Mouse (Mus musculus) forebrain, embryonic 16.5 days (tissue): ENCODE results near the gene Ascl5. TPM values are rescaled to one million over a fixed set of nuclear protein-coding genes. Genes with fewer than 3 reads are reported as not detected.

Experiments used
- ATAC-seq: fragments of 200-750 bp; cut with Nextera tagmentation; 2 replicates; pipeline ENCODE4 v1.8.0; 2017; ENCODE audit warnings: mild to moderate bottlenecking, moderate library complexity
- H3K27ac ChIP-seq: fragments of 300-500 bp; sonication (generic); 2 replicates; pipeline ENCODE4 v1.5.1; 2014; ENCODE audit warnings: low read length, control low read depth
- H3K27me3 ChIP-seq: fragments of 300-500 bp; sonication (generic); replicated peaks from 2 replicates; pipeline ENCODE4 v1.6.1; 2014; ENCODE audit warnings: low read length; ENCODE audit not compliant: control insufficient read depth, insufficient read depth
- H3K36me3 ChIP-seq: fragments of 300-500 bp; sonication (generic); 2 replicates; pipeline ENCODE4 v1.6.1; 2014; ENCODE audit not compliant: control insufficient read depth, insufficient read depth
- H3K4me1 ChIP-seq: fragments of 300-500 bp; sonication (generic); replicated peaks from 2 replicates; pipeline ENCODE4 v1.6.1; 2014; ENCODE audit warnings: low read length; ENCODE audit not compliant: control insufficient read depth, insufficient read depth
- H3K4me2 ChIP-seq: fragments of 300-500 bp; sonication (generic); 2 replicates; pipeline ENCODE4 v1.6.1; 2014; ENCODE audit warnings: mild to moderate bottlenecking, low read length, control low read depth
- H3K4me3 ChIP-seq: fragments of 300-500 bp; sonication (generic); replicated peaks from 2 replicates; pipeline ENCODE4 v1.5.1; 2014; ENCODE audit warnings: mild to moderate bottlenecking, low read length, control low read depth
- H3K9ac ChIP-seq: fragments of 300-500 bp; sonication (generic); replicated peaks from 2 replicates; pipeline ENCODE4 v1.6.1; 2014; ENCODE audit warnings: low read depth, low read length, control low read depth
- H3K9me3 ChIP-seq: fragments of 300-500 bp; sonication (generic); 2 replicates; pipeline ENCODE4 v1.6.1; 2016; ENCODE audit warnings: low read length; ENCODE audit not compliant: control insufficient read depth
- WGBS: fragments of 180-500 bp; shearing (Covaris S2); extraction: QIAGEN DNeasy Blood & Tissue Kit; methylation state at CpG from one replicate; pipeline ENCODE4 v1.1.7; 2014; 5-methylcytosine and 5-hydroxymethylcytosine counted together
- polyA plus RNA-seq: library from polyadenylated mRNA; unstranded; fragments of >200 nt; fragmentation: Nextera tagmentation; extraction: Ambion mirVana; gene quantifications from 2 replicates; pipeline ENCODE4 v1.2.1, GENCODE M21; 2015

Gene Ascl5
- not detected in 2 replicates for polyA plus RNA-seq

DNA sequence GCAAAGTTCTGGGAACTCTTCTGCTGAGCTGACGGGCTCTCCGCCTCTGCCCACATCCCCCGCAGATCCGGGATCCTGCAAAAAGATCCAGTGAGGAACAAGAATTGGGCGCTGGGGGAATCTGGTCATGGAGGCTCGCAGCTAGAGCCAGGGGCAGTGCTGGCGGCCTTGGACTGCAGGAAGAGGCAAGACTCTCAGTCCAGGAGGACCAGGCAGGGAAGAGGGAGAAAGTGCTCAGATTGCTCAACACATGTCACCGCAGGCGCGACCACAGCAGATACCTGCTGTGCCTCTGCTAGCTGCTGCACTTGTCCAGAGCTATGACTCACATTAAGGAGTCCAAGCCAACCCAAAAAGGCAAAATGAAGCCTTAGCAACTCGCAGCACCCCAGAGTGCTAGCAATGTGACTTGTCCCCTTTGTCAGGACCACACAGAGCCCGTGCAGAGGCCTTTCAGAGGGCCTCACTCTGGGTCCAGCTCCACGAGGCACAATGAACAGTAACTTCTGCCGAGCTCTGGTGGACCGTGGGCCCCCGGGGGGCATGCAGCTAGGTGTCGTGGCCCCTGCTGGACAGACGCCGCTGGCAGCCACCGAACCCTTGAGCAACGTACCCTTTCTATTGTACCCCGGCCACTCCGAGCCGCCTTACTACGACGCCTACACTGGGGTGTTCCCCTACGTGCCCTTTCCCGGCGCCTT is at the start of gene Ascl5:
Gene Ascl5 (plus strand): TSS at position 493 of the 701 bp plus-strand sequence.
- WGBS = 18% methylated on average over 29 of the region's 29 CpGs
- Histone ChIP-seq H3K36me3 (no peaks in the 10 kb centered on the region), H3K9me3 (no peaks in the 10 kb centered on the region), H3K4me3 (peak within 1 kb of the TSS; percentile 47), H3K4me2 (peak within 1 kb of the TSS; percentile 73), H3K4me1 (peaks cover 14% of the 10 kb centered on the region), H3K9ac (peak within 1 kb of the TSS; percentile 62), H3K27ac (no peak within 1 kb of the TSS), H3K27me3 (peaks cover 11% of the 10 kb centered on the region)
- ATAC-seq = no peak; the same call in 1 of the 2 replicates

DNA sequence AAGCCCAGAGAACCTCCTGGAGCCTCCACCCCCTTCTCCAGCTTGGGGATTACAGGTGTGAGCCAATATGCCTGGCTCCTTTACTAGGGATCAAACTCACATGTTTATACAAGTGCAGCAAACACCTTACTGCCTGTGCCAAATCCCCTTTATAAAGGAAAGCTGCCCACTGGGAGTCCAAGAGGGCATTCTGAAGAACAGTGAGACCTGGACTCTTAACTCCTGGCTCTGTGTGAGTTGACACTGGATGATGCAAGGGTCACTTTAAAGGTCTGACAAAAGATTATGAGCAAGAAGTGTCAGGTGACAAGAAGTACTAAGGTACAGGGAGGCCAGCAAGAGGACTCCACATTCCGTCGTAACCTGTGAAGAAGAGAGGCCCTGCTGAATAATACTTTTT is 49.2 kb upstream of the Ascl5 start:
- H3K4me3 ChIP-seq = no peak overlapping the region
- 90% methylated on average over 2 of the region's 2 CpGs for WGBS
- no peaks in the 10 kb centered on the region for H3K4me1 ChIP-seq
- H3K4me2 ChIP-seq = no peak overlapping the region
- no peak overlapping the region for H3K9ac ChIP-seq
- H3K27me3 ChIP-seq = peaks cover 2% of the 10 kb centered on the region
- no peaks in the 10 kb centered on the region for H3K9me3 ChIP-seq
- no peak for ATAC-seq
- H3K36me3 ChIP-seq = no peaks in the 10 kb centered on the region
- H3K27ac ChIP-seq = no peak overlapping the region

DNA sequence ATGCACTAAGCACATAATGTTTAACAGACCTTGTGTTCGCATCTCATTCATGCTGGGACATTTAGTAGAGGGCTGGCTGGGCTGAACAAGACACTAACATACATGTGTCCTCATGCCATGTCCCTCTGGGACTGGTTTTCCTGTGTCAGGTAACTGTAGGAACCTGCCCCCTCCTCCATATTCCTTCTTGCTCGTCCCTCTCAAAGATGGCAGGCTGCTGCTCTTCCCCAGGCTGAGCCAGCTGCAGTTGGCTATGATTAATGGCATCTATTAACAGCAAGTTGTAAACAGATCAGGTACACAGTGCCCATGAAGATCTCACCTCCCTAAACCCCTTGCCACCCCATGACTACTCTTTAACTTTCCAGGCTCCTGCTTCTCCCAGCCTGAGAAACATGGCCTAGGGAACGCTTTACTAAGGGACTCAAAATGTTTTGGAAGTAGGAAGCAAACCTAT is 44.3 kb upstream of the Ascl5 start, which contains the start of gene Igfn1:
Gene Igfn1 (minus strand): TSS at position 51 of the 457 bp plus-strand sequence.
- H3K4me1 ChIP-seq = peaks cover 8% of the 10 kb centered on the region
- no peak within 1 kb of the TSS for H3K9ac ChIP-seq
- WGBS = 85% methylated on average over 3 of the region's 3 CpGs
- peaks cover 14% of the 10 kb centered on the region for H3K27me3 ChIP-seq
- no peak within 1 kb of the TSS for H3K27ac ChIP-seq
- no peaks in the 10 kb centered on the region for H3K36me3 ChIP-seq
- no peak within 1 kb of the TSS for H3K4me2 ChIP-seq
- no peak for ATAC-seq
- H3K4me3 ChIP-seq = no peak within 1 kb of the TSS
- H3K9me3 ChIP-seq = no peaks in the 10 kb centered on the region

DNA sequence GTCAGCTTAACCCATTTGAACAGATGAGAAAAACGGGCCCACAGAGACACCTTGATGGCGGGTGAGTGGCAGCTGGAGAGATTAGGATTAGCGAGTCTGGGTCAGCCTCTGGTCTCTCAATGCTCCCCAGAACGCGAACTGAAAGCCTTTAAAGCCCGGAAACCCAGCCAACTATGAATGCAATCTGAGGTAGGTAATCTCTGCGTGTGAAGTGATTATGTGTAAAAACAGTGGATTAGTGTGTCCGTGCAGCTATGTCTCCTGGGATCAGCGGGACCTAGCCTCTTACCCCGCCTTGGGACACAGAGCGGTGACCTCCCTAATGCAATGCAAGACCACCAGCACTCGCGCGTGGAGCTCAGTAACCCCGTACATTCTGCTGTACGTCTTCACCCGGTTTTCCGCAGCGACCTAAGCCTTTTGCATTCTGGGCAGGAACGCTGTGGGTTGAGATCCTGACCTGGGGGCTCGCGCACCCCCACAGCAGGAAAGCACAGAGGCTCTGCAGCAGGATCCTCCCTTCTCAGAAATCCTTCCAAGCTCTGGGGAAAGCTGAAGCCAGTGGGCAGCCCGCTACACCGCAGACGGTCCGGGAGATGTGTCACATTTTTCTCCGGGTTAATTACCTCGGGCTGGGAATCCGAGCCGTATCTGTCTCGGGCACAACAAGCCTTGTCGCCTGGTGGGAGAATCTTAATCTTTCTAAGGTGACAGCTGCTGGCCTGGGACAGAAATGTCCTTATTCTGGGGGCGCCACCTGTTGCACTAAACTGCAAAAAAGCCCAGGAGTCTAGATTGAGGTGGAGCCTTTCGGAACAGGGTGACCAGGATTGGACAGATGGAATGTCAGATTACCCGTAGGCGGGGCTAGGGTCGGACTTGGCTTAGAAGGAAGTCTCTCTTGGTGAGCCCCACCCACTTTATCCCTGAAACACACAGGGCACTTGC is 43.1 kb upstream of the Ascl5 start, which contains the start of gene Tmem9:
Gene Tmem9 (plus strand): TSS at position 940 of the 948 bp plus-strand sequence.
- no peaks in the 10 kb centered on the region for H3K9me3 ChIP-seq
- peak within 1 kb of the TSS; percentile 50 for H3K9ac ChIP-seq
- peak within 1 kb of the TSS; percentile 63 for H3K4me2 ChIP-seq
- peak within 1 kb of the TSS; percentile 43 for H3K4me3 ChIP-seq
- H3K4me1 ChIP-seq = peaks cover 8% of the 10 kb centered on the region
- H3K27me3 ChIP-seq = peaks cover 14% of the 10 kb centered on the region
- no peaks in the 10 kb centered on the region for H3K36me3 ChIP-seq
- peak; percentile 74 for ATAC-seq
- no peak within 1 kb of the TSS for H3K27ac ChIP-seq
- 2% methylated on average over 37 of the region's 37 CpGs for WGBS

DNA sequence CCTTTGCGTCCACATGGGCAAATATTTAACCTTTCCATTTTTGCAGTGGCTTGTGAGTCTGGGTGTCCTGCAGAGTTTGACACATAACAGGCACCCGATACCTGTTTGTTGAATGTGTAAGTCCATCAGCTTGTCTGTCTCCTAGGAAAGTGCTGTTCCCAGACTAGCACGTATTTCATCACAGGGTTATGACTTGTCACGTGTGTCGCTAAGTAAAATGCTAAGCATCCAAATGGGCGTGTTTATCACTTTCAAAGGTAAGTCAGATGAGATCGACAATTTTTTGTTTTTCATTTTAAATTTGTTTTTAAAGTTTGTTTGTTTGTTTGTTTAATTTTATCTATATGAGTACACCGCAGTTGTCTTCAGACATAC is 42.5 kb upstream of the Ascl5 start:
- peak overlapping the region; percentile 63 for H3K4me2 ChIP-seq
- 22% methylated on average over 8 of the region's 8 CpGs for WGBS
- no peak overlapping the region for H3K27ac ChIP-seq
- H3K27me3 ChIP-seq = peaks cover 14% of the 10 kb centered on the region
- no peak overlapping the region for H3K9ac ChIP-seq
- H3K4me3 ChIP-seq = no peak overlapping the region; the same call in 1 of the 2 replicates
- no peak for ATAC-seq
- H3K36me3 ChIP-seq = no peaks in the 10 kb centered on the region
- H3K4me1 ChIP-seq = peaks cover 8% of the 10 kb centered on the region
- no peaks in the 10 kb centered on the region for H3K9me3 ChIP-seq

DNA sequence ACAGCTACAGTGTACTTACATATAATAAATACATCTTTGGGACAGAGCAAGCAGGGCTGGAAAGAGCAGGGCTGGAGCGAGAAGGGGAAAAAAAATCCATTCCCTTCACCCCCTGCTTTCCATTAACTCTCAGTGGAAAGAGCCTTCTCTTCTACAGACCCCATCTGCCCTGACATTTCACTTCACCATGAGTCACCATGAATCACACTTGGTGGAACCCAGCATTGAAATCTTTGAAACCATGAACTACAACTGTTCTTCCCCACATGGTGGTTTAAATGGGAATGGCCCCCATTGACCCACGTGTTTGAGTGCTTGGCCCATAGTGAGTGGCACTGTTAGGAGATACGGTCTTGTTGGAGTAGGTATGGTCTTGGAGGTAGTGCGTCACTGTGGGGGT is 40.4 kb upstream of the Ascl5 start:
- no peak for ATAC-seq
- WGBS = 87% methylated on average over 4 of the region's 4 CpGs
- no peak overlapping the region for H3K4me3 ChIP-seq
- H3K9ac ChIP-seq = no peak overlapping the region
- H3K9me3 ChIP-seq = no peaks in the 10 kb centered on the region
- no peaks in the 10 kb centered on the region for H3K36me3 ChIP-seq
- H3K27ac ChIP-seq = no peak overlapping the region
- no peak overlapping the region for H3K4me2 ChIP-seq
- peaks cover 14% of the 10 kb centered on the region for H3K27me3 ChIP-seq
- peaks cover 8% of the 10 kb centered on the region for H3K4me1 ChIP-seq

DNA sequence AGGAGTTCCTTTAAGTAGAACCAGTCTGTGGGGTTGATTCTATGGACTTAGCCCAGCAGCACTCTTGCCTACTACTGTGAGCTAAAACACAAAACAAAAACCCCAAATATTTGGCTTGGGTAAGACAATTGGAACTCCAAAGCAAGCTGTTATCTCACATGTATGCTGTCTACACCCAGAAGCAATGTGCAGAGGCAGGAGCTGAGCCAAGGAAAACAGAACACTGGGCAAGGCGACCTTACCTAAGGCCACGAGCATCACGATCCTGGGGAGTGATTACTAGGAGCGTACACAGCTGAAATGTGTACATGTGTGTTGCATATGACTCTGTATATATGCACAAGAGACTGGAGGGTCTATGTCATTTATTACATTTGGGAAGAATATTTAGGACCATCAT is 37.1 kb upstream of the Ascl5 start:
- Histone ChIP-seq H3K4me1 (peaks cover 5% of the 10 kb centered on the region), H3K4me2 (no peak overlapping the region), H3K36me3 (no peaks in the 10 kb centered on the region), H3K4me3 (no peak overlapping the region), H3K27me3 (0 out of 2 replicates have a peak, but pooled peaks cover 3% of the 10 kb centered on the region), H3K9ac (no peak overlapping the region), H3K27ac (no peak overlapping the region), H3K9me3 (no peaks in the 10 kb centered on the region)
- ATAC-seq = no peak
- 73% methylated on average over 4 of the region's 4 CpGs for WGBS

DNA sequence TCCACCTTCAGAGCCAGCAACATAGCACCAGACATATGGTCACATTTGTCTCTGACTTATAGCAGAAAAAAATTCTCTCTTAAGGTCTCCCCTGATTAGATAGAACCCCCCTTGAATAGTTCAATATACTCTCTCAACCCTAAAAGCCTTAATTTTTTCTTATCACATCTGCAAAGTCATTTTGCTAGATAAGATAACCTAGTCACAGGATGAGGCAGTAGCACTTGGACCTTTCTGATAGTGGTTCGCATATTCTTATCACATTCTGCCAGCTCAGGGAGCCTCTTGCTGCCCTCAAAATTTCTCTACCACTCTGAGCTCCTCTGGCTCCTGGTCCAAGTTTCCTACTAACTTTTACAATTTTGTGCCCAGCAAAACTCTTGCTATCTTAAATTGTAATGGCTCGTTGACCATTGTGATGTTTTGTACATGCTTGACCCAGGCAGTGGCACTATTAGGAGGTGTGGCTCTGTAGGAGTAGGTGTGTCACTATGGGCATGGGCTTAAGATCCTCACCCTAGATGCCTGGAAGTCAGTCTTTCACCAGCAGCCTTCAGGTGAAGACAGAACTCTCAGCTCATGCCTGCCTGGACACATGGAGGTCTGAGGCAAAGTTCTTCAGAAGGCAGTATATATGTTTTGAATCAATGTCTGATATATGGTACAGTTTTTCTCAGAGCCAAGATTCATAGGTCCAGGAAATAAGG is 35.7 kb upstream of the Ascl5 start:
- Histone ChIP-seq H3K4me3 (no peak overlapping the region), H3K27me3 (no peaks in the 10 kb centered on the region), H3K4me1 (peaks cover 16% of the 10 kb centered on the region), H3K4me2 (no peak overlapping the region), H3K9me3 (no peaks in the 10 kb centered on the region), H3K9ac (no peak overlapping the region), H3K27ac (no peak overlapping the region), H3K36me3 (no peaks in the 10 kb centered on the region)
- ATAC-seq = no peak
- WGBS = 79% methylated on average over 2 of the region's 2 CpGs
